Comparison of ENCODE assay signal across 10 mouse cellular contexts in the genomic region with DNA sequence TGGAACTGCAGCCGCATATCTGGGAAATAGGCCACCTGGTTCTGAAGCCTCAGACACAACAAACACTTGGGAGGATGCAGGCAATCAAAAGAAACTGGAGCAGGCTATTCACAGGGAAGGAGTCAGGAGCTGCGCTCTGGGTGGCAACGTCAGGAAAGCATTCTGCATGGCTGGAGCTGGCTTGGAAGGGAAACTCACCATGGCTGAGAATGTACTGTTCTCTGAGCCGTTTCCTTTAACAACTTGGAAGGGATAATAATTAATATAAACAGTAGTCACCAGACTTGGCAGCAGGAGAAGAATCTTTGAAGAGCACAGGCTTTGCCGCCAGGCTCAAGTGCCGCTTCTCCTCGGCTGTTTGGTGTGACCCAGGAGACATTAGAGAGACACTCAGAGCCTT.
DNase-seq lines count a peak whose midpoint lies in the region; ATAC-seq and TF ChIP-seq lines count a peak whose summit lies in the region.
"Had no signal": no experiment of that assay in that cellular context is flagged by ENCODE, and none has a peak within 500 bp of the region (broad histone marks: within the 10 kb centered on the region; RNA-seq: fewer than 3 reads in every experiment).

No protein-coding gene starts in this region.

- H3K36me3 ChIP-seq in stomach, embryonic 16.5 days (ENCODE audit: control insufficient read depth, insufficient read depth, low read length), result no peaks in the 10 kb centered on the region
- H3K36me3 ChIP-seq in limb, embryonic 10.5 days, result no peaks in the 10 kb centered on the region

- 37% methylated on average over 7 of the region's 7 CpGs for WGBS in stomach, embryonic 16.5 days
- WGBS in limb, embryonic 10.5 days, result 64% methylated on average over 7 of the region's 7 CpGs

- no peaks in the 10 kb centered on the region for H3K27me3 ChIP-seq in stomach, embryonic 16.5 days (ENCODE audit: control insufficient read depth, insufficient read depth, low read length)
- no peaks in the 10 kb centered on the region for H3K27me3 ChIP-seq in limb, embryonic 10.5 days (ENCODE audit: low read depth, poor library complexity, severe bottlenecking)

- no peak overlapping the region for H3K4me2 ChIP-seq in stomach, embryonic 16.5 days (ENCODE audit: low read depth, low read length)

- no peak overlapping the region for H3K4me3 ChIP-seq in layer of hippocampus, adult 2 months
- H3K4me3 ChIP-seq in stomach, embryonic 16.5 days (replicated peaks; ENCODE audit: low read length), result no peak overlapping the region
- no peak overlapping the region for H3K4me3 ChIP-seq in limb, embryonic 10.5 days

- peak overlapping the region; percentile 39; the same call in 1 of the 2 replicates for H3K27ac ChIP-seq in layer of hippocampus, adult 2 months
- H3K27ac ChIP-seq in stomach, embryonic 16.5 days (ENCODE audit: low read length), result no peak overlapping the region; the same call in 1 of the 2 replicates
- no peak overlapping the region for H3K27ac ChIP-seq in limb, embryonic 10.5 days
- H3K27ac ChIP-seq: liver, embryonic 14.5 days had no signal

- no peaks in the 10 kb centered on the region for H3K9me3 ChIP-seq in stomach, embryonic 16.5 days (replicated peaks; ENCODE audit: control insufficient read depth, low read length)
- H3K9me3 ChIP-seq in limb, embryonic 10.5 days (replicated peaks), result no peaks in the 10 kb centered on the region

- H3K9ac ChIP-seq in stomach, embryonic 16.5 days (ENCODE audit: low read length), result no peak overlapping the region
- H3K9ac ChIP-seq: liver, embryonic 14.5 days had no signal

- DNase-seq in heart, adult 9 months (ENCODE audit: low spot score in 2 of 2), result peak; percentile 22 to 53
- DNase-seq in heart, postnatal 4 days, result no peak
- peak; percentile 28 for DNase-seq in right cerebral cortex, adult 18-20 months
- DNase-seq in right cerebral cortex, postnatal 14 days, result no peak
- peak in 1 of 2 experiments; percentile 16 for DNase-seq in layer of hippocampus, adult 2 months (ENCODE audit: low spot score in 2 of 2)
- no peak for DNase-seq in limb, embryonic 10.5 days (ENCODE audit: low spot score)
- no peak for DNase-seq in adrenal gland, adult 2 months
- DNase-seq: cerebellum, adult 11 months had no signal

- peaks cover 8% of the 10 kb centered on the region; the same call in 1 of the 2 replicates for H3K4me1 ChIP-seq in stomach, embryonic 16.5 days (ENCODE audit: control insufficient read depth, insufficient read depth, low read length)
- H3K4me1 ChIP-seq in limb, embryonic 10.5 days, result peaks cover 5% of the 10 kb centered on the region; the same call in 1 of the 2 replicates

- TF ChIP-seq CTCF in layer of hippocampus, adult 2 months (conservative IDR thresholded peaks at IDR 0.05), result no peak

- ATAC-seq in stomach, embryonic 16.5 days (ENCODE audit: insufficient read depth, low FRiP score), result 0 out of 2 replicates have a peak, but pooled peaks have one; percentile 44

Comparison
In these comparisons a context has a peak if more than half of its experiments do, and no peak if none do; other contexts are left out.
1. DNase-seq: peak in heart, adult 9 months (2 of 2) and right cerebral cortex, adult 18-20 months (single experiment); none in heart, postnatal 4 days (single experiment), right cerebral cortex, postnatal 14 days (single experiment), limb, embryonic 10.5 days (single experiment) and adrenal gland, adult 2 months (single experiment).